Mouse (Mus musculus) liver (tissue): ENCODE results near the gene Gm28047.
"Not testable (repeated sequence)": the region's sequence is repeated elsewhere in the genome, so short reads cannot be mapped to it uniquely, and the experiment has no call there.

Source experiments
- DNase-seq: peaks from one replicate; pipeline ENCODE4 v3.0.0-alpha.2; 2020; ENCODE audit warnings: mixed read lengths

Gene Gm28047

GRCm38 (mm10) chr15:102617654-102618053, 7.2 kb downstream of the Gm28047 start:
- no peak for DNase-seq

- no peak for DNase-seq
These were observed 8.7 kb downstream of the Gm28047 start for GRCm38 (mm10) chr15:102616174-102616573.

GRCm38 (mm10) chr15:102614224-102614623, 10.6 kb downstream of the Gm28047 start:
- no peak for DNase-seq

- no peak for DNase-seq
These were observed 11.9 kb downstream of the Gm28047 start for GRCm38 (mm10) chr15:102612966-102613365.

DNA sequence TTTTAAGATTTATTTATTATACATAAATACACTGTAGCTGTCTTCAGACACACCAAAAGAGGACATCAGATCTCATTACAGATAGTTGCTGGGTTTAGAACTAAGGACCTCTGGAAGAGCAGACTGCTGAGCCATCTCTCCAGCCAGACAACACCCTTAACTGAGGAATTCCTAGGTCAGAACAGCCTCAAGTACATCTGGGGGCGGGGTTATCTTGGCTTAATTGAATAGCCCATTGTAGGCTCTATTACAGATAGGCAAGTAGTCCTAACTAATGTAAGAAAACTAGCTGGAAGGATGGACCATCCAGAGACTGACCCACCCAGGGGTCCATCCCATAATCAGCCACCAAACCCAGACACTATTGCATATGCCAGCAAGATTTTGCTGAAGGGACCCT, 16.3 kb downstream of the Gm28047 start:
- DNase-seq = not testable (repeated sequence)

DNA sequence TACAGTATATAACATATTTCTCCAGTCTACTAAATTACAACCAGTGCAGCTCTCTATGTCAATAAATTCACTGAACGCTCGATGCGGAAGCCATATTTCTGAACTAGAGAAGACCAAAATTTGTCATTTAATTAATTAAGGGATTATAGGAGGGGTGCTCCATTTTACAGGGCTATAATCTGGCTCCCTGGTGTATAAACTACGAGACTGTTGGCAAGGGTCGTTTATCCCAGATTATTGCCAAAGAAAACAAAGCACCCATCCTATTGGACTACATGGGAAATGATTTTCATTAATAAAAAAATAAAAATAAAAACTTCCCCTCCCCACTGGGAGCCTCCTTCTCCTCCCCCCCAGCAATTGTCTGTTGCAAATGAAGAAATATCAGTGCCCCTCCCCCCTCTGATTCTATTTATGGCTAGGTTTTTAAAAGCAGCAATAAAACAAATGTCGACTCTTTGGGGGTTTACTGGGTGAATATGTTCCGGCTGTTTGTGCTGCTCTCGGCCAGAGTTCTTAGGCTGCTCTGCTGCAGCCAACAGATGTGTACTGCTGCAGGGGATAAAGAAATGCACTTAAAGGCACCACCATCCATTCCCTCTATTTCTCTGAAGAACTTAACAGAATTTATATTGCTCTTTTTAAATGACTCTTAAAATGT, 30.7 kb downstream of the Gm28047 start:
- no peak for DNase-seq

DNA sequence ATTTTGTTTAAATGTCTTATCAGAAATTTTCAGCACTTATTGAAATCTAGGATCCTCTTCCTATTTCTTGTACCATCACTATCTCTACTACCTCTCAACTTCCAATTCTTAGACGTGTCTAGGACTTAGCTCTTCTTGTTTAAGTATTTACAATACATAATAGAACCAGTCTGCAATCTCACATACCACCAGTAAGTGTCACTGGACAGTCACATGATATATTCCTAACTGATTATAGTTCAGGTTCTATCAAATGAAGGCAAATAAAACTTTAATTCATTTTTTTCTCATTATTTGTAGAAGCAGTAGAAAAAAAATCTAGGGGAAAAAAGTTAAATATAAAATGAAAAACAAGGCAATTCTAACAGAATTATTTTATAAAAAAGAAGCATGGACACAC, 32.2 kb downstream of the Gm28047 start:
- DNase-seq = no peak

DNA sequence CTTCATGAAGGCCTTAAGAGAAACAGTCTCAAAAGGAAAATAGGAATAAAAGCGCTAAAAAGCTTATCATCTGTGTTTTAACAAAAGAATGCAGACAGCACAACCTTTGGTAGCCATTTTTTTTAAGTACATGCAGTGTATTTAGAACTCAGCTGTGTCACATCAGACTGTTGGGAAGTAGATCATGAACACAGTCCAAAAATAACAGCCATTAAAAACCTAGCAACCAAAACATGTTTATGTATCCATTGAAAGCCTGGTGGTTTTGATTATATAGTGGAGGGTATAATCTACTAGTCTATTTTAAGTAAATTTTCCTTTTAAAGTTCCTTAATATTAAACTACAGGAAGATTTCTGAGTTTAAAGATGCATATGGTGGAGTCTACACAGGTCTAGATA, 34.3 kb downstream of the Gm28047 start:
- DNase-seq = no peak

GRCm38 (mm10) chr15:102589826-102590225, 35.0 kb downstream of the Gm28047 start:
- no peak for DNase-seq

- no peak for DNase-seq
These were observed 39.4 kb downstream of the Gm28047 start for GRCm38 (mm10) chr15:102585501-102585900.

- no peak for DNase-seq
These were observed 41.0 kb downstream of the Gm28047 start for GRCm38 (mm10) chr15:102583708-102584383.

GRCm38 (mm10) chr15:102581205-102581604, 43.7 kb downstream of the Gm28047 start:
- DNase-seq = no peak

DNA sequence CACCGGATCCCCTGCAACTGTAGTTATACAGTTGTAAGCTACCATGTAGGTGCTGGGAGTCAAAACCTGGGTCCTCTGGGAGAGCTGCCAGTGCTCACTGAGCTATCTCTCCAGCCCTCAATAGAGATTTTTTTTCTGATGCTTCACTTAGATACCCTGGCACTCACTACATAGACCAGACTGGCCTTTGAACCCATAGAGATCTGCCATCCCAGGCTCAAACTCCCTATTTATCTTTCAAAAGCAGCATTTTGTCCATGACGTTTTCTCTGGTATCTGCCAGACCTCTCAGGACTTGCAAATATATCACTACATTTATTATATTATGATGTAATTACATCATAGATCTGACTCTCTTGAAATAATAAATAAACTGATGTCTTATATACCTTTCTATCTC, 46.5 kb downstream of the Gm28047 start:
- DNase-seq = no peak

- no peak for DNase-seq
These were observed 47.9 kb downstream of the Gm28047 start for GRCm38 (mm10) chr15:102576972-102577371.

- DNase-seq = no peak
These were observed 52.8 kb downstream of the Gm28047 start for GRCm38 (mm10) chr15:102572081-102572480.

DNA sequence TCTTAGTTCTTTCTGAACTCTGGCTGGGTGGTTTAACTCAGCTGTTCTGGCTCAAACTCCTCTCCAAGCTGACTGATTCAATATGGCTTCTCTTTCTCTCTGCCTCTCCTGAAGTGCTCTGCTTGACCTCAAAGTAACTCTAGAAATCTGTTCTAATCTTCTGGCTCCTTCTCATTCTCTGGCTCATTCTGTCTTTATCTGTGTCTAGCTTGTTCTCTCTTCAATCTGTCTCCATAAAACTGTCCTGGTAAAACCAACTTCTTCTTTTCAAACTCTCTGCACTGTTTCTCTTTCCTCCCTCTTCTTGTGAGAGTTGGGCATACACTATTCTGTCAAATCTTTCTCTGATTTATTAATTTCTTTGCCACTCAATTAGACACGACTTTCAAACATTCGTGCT, 57.0 kb downstream of the Gm28047 start:
- no peak for DNase-seq

GRCm38 (mm10) chr15:102563681-102564080, 61.2 kb downstream of the Gm28047 start:
- no peak for DNase-seq

DNA sequence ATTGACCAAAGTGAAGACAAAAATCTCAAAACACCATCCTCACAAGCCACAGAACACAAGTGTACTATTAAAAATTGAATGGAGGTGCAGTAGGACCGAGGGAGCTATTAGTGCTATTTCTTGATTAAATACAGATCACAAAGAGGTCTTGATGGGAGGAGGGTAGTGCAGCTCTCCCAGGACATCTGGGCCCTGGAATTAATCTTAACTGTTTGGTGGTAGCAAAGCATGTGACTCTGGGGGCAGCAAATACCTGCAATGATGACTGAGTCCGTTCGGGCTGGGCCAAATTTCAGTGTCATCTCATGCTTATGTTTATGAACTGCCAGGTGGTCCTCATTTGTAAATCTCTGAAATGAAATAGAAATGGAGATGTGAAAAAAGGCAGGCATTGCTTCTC, 61.8 kb downstream of the Gm28047 start:
- no peak for DNase-seq

GRCm38 (mm10) chr15:102562491-102562890, 62.4 kb downstream of the Gm28047 start:
- no peak for DNase-seq

GRCm38 (mm10) chr15:102557580-102557979, 67.3 kb downstream of the Gm28047 start:
- no peak for DNase-seq

GRCm38 (mm10) chr15:102555581-102555980, 69.3 kb downstream of the Gm28047 start:
- DNase-seq = no peak

- DNase-seq = no peak
These were observed 72.3 kb downstream of the Gm28047 start for GRCm38 (mm10) chr15:102552599-102552998.

- DNase-seq = no peak
These were observed 77.4 kb downstream of the Gm28047 start for GRCm38 (mm10) chr15:102547478-102547877.

- DNase-seq = no peak
These were observed 78.0 kb downstream of the Gm28047 start for GRCm38 (mm10) chr15:102546677-102547427.
